Mouse (Mus musculus): Measurements from ENCODE around the gene Gpr85.

Gene Gpr85

GRCm38 (mm10) chr6:13828877-13829276 lies 10.9 kb downstream of the Gpr85 start:
- DNase-seq (ENCODE audit: extremely low read depth, insufficient read length, low spot score) = no peak

- no peak for DNase-seq (ENCODE audit: extremely low read depth, insufficient read length, low spot score)
Measured at GRCm38 (mm10) chr6:13816661-13817060, 23.1 kb downstream of the Gpr85 start.

- no peak for DNase-seq (ENCODE audit: extremely low read depth, insufficient read length, low spot score)
Measured at GRCm38 (mm10) chr6:13812157-13812556, 27.6 kb downstream of the Gpr85 start.

GRCm38 (mm10) chr6:13800071-13800470 lies 39.7 kb downstream of the Gpr85 start:
- no peak for DNase-seq (ENCODE audit: extremely low read depth, insufficient read length, low spot score)

- DNase-seq (ENCODE audit: extremely low read depth, insufficient read length, low spot score) = no peak
Measured at GRCm38 (mm10) chr6:13797389-13797788, 42.4 kb downstream of the Gpr85 start.

Measured in 3134 (cell line).